In the genomic region with DNA sequence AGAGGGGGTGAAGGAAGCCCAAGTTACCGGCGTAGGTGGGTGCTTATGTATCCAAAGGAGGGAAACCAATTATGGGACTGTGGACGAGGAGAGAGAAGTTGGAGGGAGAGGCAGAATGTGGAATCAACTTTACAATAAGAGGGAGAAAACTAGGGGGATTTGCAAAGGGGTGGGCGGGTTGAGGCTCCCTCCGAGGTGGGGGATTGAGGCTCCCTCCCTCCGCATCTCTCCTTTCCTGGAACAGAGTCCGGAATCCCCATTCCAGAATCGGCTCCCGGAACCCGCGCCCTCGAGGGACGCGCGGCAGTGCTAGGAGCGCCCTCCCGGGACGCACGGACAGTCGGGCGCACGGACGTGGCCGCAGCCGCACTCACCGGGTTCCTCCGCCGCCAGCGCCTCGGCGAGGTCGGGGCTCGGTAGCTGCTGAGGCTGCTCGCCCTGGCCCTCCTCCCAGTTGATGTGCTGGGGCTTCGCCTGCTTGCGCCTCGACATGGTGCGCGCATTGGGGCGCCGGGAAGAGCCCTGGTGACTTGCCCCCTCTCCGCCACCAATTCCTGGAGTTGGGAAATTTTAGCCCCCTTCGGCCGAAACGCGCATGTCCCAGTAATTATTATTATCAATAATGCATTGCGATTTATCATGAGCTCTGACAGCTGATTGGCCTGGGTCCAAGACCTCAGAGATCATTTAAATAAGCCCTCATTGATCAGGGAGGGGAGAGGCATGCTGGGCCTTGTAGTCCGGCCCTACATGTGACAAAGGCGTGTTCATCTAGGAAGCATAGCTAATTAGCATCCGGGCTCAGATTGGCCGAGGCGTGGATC, we compare ENCODE assay signal across 8 mouse cellular contexts. TPM values are rescaled to one million over a fixed set of nuclear protein-coding genes. Genes with fewer than 3 reads are reported as not detected.
A peak's percentile ranks its signal among the peaks of the same experiment; 100 is the strongest.
DNase-seq lines count a peak whose midpoint lies in the region; ATAC-seq lines count a peak whose summit lies in the region.

No protein-coding gene starts in this region.

- H3K27ac ChIP-seq in kidney, embryonic 16.5 days (ENCODE audit: low read length), result no peak overlapping the region
- H3K27ac ChIP-seq in embryonic facial prominence, embryonic 11.5 days (replicated peaks; ENCODE audit: low read depth, low read length), result peak overlapping the region; percentile 0; the same call in 1 of the 2 replicates
- H3K27ac ChIP-seq in limb, embryonic 15.5 days, result no peak overlapping the region
- 0 out of 2 replicates have a peak overlapping the region, but pooled peaks have one; percentile 57 for H3K27ac ChIP-seq in stomach, embryonic 15.5 days

- peak overlapping the region; percentile 45 for H3K4me3 ChIP-seq in kidney, embryonic 16.5 days (ENCODE audit: low read length)
- H3K4me3 ChIP-seq in embryonic facial prominence, embryonic 11.5 days (ENCODE audit: low read depth, low read length), result peak overlapping the region; percentile 67
- peak overlapping the region; percentile 46 for H3K4me3 ChIP-seq in limb, embryonic 15.5 days
- H3K4me3 ChIP-seq in stomach, embryonic 15.5 days (replicated peaks), result peak overlapping the region; percentile 50

- no peaks in the 10 kb centered on the region for H3K9me3 ChIP-seq in kidney, embryonic 16.5 days (ENCODE audit: low read length)
- no peaks in the 10 kb centered on the region for H3K9me3 ChIP-seq in embryonic facial prominence, embryonic 11.5 days (replicated peaks; ENCODE audit: control insufficient read depth, low read length)
- no peaks in the 10 kb centered on the region for H3K9me3 ChIP-seq in limb, embryonic 15.5 days
- H3K9me3 ChIP-seq in stomach, embryonic 15.5 days, result no peaks in the 10 kb centered on the region

- WGBS in kidney, embryonic 16.5 days, result under 1% methylated on average over 52 of the region's 52 CpGs
- under 1% methylated on average over 38 of the region's 52 CpGs for WGBS in embryonic facial prominence, embryonic 11.5 days
- WGBS in limb, embryonic 15.5 days, result under 1% methylated on average over 52 of the region's 52 CpGs
- WGBS in stomach, embryonic 15.5 days, result under 1% methylated on average over 50 of the region's 52 CpGs

- 0 out of 2 replicates have a peak, but pooled peaks have one; percentile 41 for ATAC-seq in kidney, embryonic 16.5 days (ENCODE audit: low FRiP score, low TSS enrichment)
- ATAC-seq in embryonic facial prominence, embryonic 11.5 days (replicated peaks; ENCODE audit: insufficient number of reproducible peaks, low FRiP score, low TSS enrichment, low read depth), result peak; percentile 80
- no peak for ATAC-seq in limb, embryonic 15.5 days (ENCODE audit: insufficient number of reproducible peaks, low FRiP score, low TSS enrichment, low read depth)
- peak; percentile 71 for ATAC-seq in stomach, embryonic 15.5 days (ENCODE audit: insufficient read depth, low FRiP score, low read depth)
- ATAC-seq in activated CD4-positive, CD25-positive, alpha-beta regulatory T cell, adult 4 months, result no peak

- peaks cover 22% of the 10 kb centered on the region for H3K4me1 ChIP-seq in kidney, embryonic 16.5 days (ENCODE audit: insufficient read depth, low read length)
- H3K4me1 ChIP-seq in embryonic facial prominence, embryonic 11.5 days (ENCODE audit: control insufficient read depth, insufficient read depth, low read length), result peaks cover 6% of the 10 kb centered on the region; the same call in 1 of the 2 replicates
- peaks cover 25% of the 10 kb centered on the region for H3K4me1 ChIP-seq in limb, embryonic 15.5 days
- peaks cover 24% of the 10 kb centered on the region for H3K4me1 ChIP-seq in stomach, embryonic 15.5 days

- H3K27me3 ChIP-seq in kidney, embryonic 16.5 days (ENCODE audit: insufficient read depth, low read length), result peaks cover 88% of the 10 kb centered on the region
- H3K27me3 ChIP-seq in embryonic facial prominence, embryonic 11.5 days (ENCODE audit: control insufficient read depth, insufficient read depth, low read length), result peaks cover 2% of the 10 kb centered on the region; the same call in 1 of the 2 replicates
- peaks cover 91% of the 10 kb centered on the region for H3K27me3 ChIP-seq in limb, embryonic 15.5 days
- H3K27me3 ChIP-seq in stomach, embryonic 15.5 days (replicated peaks), result peaks cover 51% of the 10 kb centered on the region

- DNase-seq in kidney, adult 8-10 months, result no peak
- DNase-seq in embryonic facial prominence, embryonic 11.5 days (ENCODE audit: low spot score), result peak; percentile 90
- DNase-seq in heart, postnatal 4 days, result peak; percentile 54
- no peak for DNase-seq in right cerebral cortex, postnatal 14 days

- H3K36me3 ChIP-seq in kidney, embryonic 16.5 days (ENCODE audit: insufficient read depth, low read length), result no peaks in the 10 kb centered on the region
- H3K36me3 ChIP-seq in embryonic facial prominence, embryonic 11.5 days (replicated peaks; ENCODE audit: control insufficient read depth, insufficient read depth, low read depth, low read length), result no peaks in the 10 kb centered on the region
- no peaks in the 10 kb centered on the region for H3K36me3 ChIP-seq in limb, embryonic 15.5 days
- no peaks in the 10 kb centered on the region for H3K36me3 ChIP-seq in stomach, embryonic 15.5 days

- H3K9ac ChIP-seq in kidney, embryonic 16.5 days (replicated peaks; ENCODE audit: low read length), result no peak overlapping the region
- peak overlapping the region; percentile 74 for H3K9ac ChIP-seq in embryonic facial prominence, embryonic 11.5 days (replicated peaks; ENCODE audit: low read length)
- no peak overlapping the region for H3K9ac ChIP-seq in limb, embryonic 15.5 days
- H3K9ac ChIP-seq in stomach, embryonic 15.5 days, result peak overlapping the region; percentile 20; the same call in 1 of the 2 replicates

- peak overlapping the region; percentile 69 for H3K4me2 ChIP-seq in kidney, embryonic 16.5 days (replicated peaks; ENCODE audit: low read depth, low read length)
- H3K4me2 ChIP-seq in embryonic facial prominence, embryonic 11.5 days (ENCODE audit: low read depth, low read length), result peak overlapping the region; percentile 93
- peak overlapping the region; percentile 86 for H3K4me2 ChIP-seq in limb, embryonic 15.5 days
- peak overlapping the region; percentile 97 for H3K4me2 ChIP-seq in stomach, embryonic 15.5 days

RNA-seq across cellular contexts. Expression of a gene that starts 1.0 kb away (rescaled TPM):
- polyA plus RNA-seq in kidney, embryonic 16.5 days (2015; fragmentation: Nextera tagmentation; extraction: Ambion mirVana), result 0.09 and 0.23 TPM in 2 replicates
- polyA plus RNA-seq in embryonic facial prominence, embryonic 11.5 days (2014; fragmentation: Nextera tagmentation; extraction: Ambion mirVana), result 12.3 and 13.3 TPM in 2 replicates
- 1 to 10 TPM; 1.1 to 1.5 TPM for total RNA-seq in heart, postnatal 4 days (2021)
- 0.38 and 0.45 TPM in 2 replicates for polyA plus RNA-seq in limb, embryonic 15.5 days (2015; fragmentation: Nextera tagmentation; extraction: Ambion mirVana)
- 0.90 and 1.1 TPM in 2 replicates for polyA plus RNA-seq in stomach, embryonic 15.5 days (2015; fragmentation: Nextera tagmentation; extraction: Ambion mirVana)
- polyA plus RNA-seq in activated CD4-positive, CD25-positive, alpha-beta regulatory T cell, adult 4 months (2017; shearing (Covaris generic)), result under 1 TPM in 1 of 2 experiments, not detected in 1; 0.17 TPM

RNA-seq across cellular contexts. Expression of a gene that starts 24.5 kb away (rescaled TPM):
- polyA plus RNA-seq in kidney, embryonic 16.5 days (2015; fragmentation: Nextera tagmentation; extraction: Ambion mirVana), result 10.3 and 12.4 TPM in 2 replicates
- polyA plus RNA-seq in embryonic facial prominence, embryonic 11.5 days (2014; fragmentation: Nextera tagmentation; extraction: Ambion mirVana), result 10.3 and 10.4 TPM in 2 replicates
- 10 to 100 TPM; 56.8 to 57.7 TPM for total RNA-seq in heart, postnatal 4 days (2021)
- 24.6 and 31.6 TPM in 2 replicates for polyA plus RNA-seq in limb, embryonic 15.5 days (2015; fragmentation: Nextera tagmentation; extraction: Ambion mirVana)
- 22.6 and 24.3 TPM in 2 replicates for polyA plus RNA-seq in stomach, embryonic 15.5 days (2015; fragmentation: Nextera tagmentation; extraction: Ambion mirVana)
- 1 to 10 TPM; 4.0 to 7.6 TPM for polyA plus RNA-seq in activated CD4-positive, CD25-positive, alpha-beta regulatory T cell, adult 4 months (2017; shearing (Covaris generic))

Comparison
In these comparisons a context has a peak if more than half of its experiments do, and no peak if none do; other contexts are left out.
1. ATAC-seq: peak in kidney, embryonic 16.5 days (single experiment), embryonic facial prominence, embryonic 11.5 days (single experiment) and stomach, embryonic 15.5 days (single experiment); none in limb, embryonic 15.5 days (single experiment) and activated CD4-positive, CD25-positive, alpha-beta regulatory T cell, adult 4 months (single experiment).
2. H3K27ac ChIP-seq: peak in embryonic facial prominence, embryonic 11.5 days (single experiment) and stomach, embryonic 15.5 days (single experiment); none in kidney, embryonic 16.5 days (single experiment) and limb, embryonic 15.5 days (single experiment).
3. H3K9ac ChIP-seq: peak in embryonic facial prominence, embryonic 11.5 days (single experiment) and stomach, embryonic 15.5 days (single experiment); none in kidney, embryonic 16.5 days (single experiment) and limb, embryonic 15.5 days (single experiment).
4. DNase-seq: peak in embryonic facial prominence, embryonic 11.5 days (single experiment) and heart, postnatal 4 days (single experiment); none in kidney, adult 8-10 months (0 of 2) and right cerebral cortex, postnatal 14 days (single experiment).
5. Peak in every context shown above with its lines, with median percentiles within 50 percentile points of each other: H3K4me2 ChIP-seq and H3K4me3 ChIP-seq.